Comparison of ENCODE assay signal across 8 mouse cellular contexts in the genomic region with DNA sequence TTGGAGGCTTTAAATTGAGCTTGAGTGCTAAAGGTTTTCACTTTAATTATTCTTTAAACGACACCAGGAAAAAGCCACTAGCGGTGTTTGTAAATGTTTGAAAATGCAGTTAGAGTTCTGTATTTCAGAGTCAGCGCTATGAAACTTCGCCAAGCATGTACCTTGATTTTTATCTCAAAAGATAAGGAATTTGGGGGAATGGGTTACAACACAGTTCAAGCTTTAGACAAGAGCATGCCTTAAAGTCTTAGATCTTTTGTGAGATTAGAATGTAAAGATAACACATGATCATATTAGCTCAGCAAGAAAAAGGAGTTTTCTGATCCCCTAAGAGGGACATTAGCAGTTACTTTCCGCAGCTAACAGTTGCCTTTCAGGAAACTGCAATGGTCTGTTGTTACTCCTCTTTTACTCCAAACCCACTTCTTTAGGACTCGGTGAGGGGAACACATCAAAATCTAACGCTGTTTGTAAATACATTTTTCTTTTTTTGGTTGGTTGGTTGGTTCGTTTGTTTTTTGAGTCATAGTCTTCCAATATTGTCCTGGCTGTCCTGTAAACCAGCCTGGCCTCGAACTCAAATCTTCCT. TPM values are rescaled to one million over a fixed set of nuclear protein-coding genes. Genes with fewer than 3 reads are reported as not detected.
DNase-seq lines count a peak whose midpoint lies in the region; ATAC-seq and TF ChIP-seq lines count a peak whose summit lies in the region.

No protein-coding gene starts in this region.

- no peaks in the 10 kb centered on the region for H3K36me3 ChIP-seq in lung, postnatal 0 days (ENCODE audit: insufficient read depth, low read length)
- peaks cover 11% of the 10 kb centered on the region for H3K36me3 ChIP-seq in forebrain, embryonic 10.5 days (replicated peaks)
- peaks cover 6% of the 10 kb centered on the region; the same call in 1 of the 2 replicates for H3K36me3 ChIP-seq in limb, embryonic 11.5 days (ENCODE audit: control insufficient read depth, insufficient read depth, low read length)
- no peaks in the 10 kb centered on the region for H3K36me3 ChIP-seq in small intestine, adult 2 months (ENCODE audit: control insufficient read depth, insufficient read depth, low read length)

- H3K4me2 ChIP-seq in lung, postnatal 0 days (replicated peaks; ENCODE audit: low read depth, low read length) = peak overlapping the region; percentile 59
- H3K4me2 ChIP-seq in limb, embryonic 11.5 days (ENCODE audit: low read depth, severe bottlenecking) = peak overlapping the region; percentile 40; the same call in 1 of the 2 replicates

- peak overlapping the region; percentile 46 for H3K9ac ChIP-seq in lung, postnatal 0 days (replicated peaks; ENCODE audit: low read depth)
- H3K9ac ChIP-seq in limb, embryonic 11.5 days (ENCODE audit: low read length) = no peak overlapping the region

- WGBS in lung, postnatal 0 days = 17% methylated on average over 9 of the region's 9 CpGs
- 25% methylated on average over 9 of the region's 9 CpGs for WGBS in forebrain, embryonic 10.5 days
- 20% methylated on average over 9 of the region's 9 CpGs for WGBS in limb, embryonic 11.5 days
- WGBS in small intestine, adult 2 months = 14% methylated on average over 9 of the region's 9 CpGs

- H3K27me3 ChIP-seq in lung, postnatal 0 days (replicated peaks; ENCODE audit: insufficient read depth, low read length) = no peaks in the 10 kb centered on the region
- no peaks in the 10 kb centered on the region for H3K27me3 ChIP-seq in forebrain, embryonic 10.5 days (ENCODE audit: poor library complexity, severe bottlenecking)
- H3K27me3 ChIP-seq in limb, embryonic 11.5 days (ENCODE audit: control insufficient read depth, insufficient read depth, low read length) = no peaks in the 10 kb centered on the region
- no peaks in the 10 kb centered on the region for H3K27me3 ChIP-seq in small intestine, adult 2 months (ENCODE audit: control insufficient read depth, insufficient read depth, low read length)

- peak overlapping the region; percentile 98 for H3K4me3 ChIP-seq in lung, postnatal 0 days (ENCODE audit: low read depth, low read length)
- peak overlapping the region; percentile 91 for H3K4me3 ChIP-seq in forebrain, embryonic 10.5 days
- H3K4me3 ChIP-seq in limb, embryonic 11.5 days (ENCODE audit: low read depth, low read length) = peak overlapping the region; percentile 96
- peak overlapping the region; percentile 87; the same call in 1 of the 2 replicates for H3K4me3 ChIP-seq in small intestine, adult 2 months (ENCODE audit: low read depth, low read length)

- no peak for DNase-seq in lung, postnatal 0 days (ENCODE audit: low spot score)
- DNase-seq in lung, postnatal 4 days = no peak
- no peak for DNase-seq in forebrain, embryonic 10.5 days (ENCODE audit: extremely low spot score, low spot score)
- DNase-seq in limb, embryonic 11.5 days (ENCODE audit: low spot score) = no peak
- DNase-seq in layer of hippocampus, adult 11-12 months (ENCODE audit: low spot score) = no peak
- DNase-seq in adrenal gland, postnatal 10 days = no peak
- no peak for DNase-seq in gastrocnemius, adult 8-10 months (ENCODE audit: low spot score in 2 of 2)

- TF ChIP-seq EP300 in lung, postnatal 0 days (IDR thresholded peaks at IDR 0.05) = 0 out of 2 replicates have a peak, but pooled peaks have one; percentile 26

- TF ChIP-seq POLR2A in small intestine, adult 2 months (IDR thresholded peaks at IDR 0.05; ENCODE audit: low read depth, low read length) = no peak

- TF ChIP-seq CTCF in lung, postnatal 0 days (IDR thresholded peaks at IDR 0.05) = no peak
- no peak for TF ChIP-seq CTCF in small intestine, adult 2 months (IDR thresholded peaks at IDR 0.05; ENCODE audit: extremely low read depth, insufficient read length, insufficient replicate concordance, low read depth, low read length)

- H3K27ac ChIP-seq in lung, postnatal 0 days (ENCODE audit: low read length) = peak overlapping the region; percentile 98
- H3K27ac ChIP-seq in forebrain, embryonic 10.5 days = peak overlapping the region; percentile 98
- H3K27ac ChIP-seq in limb, embryonic 11.5 days (replicated peaks; ENCODE audit: low read depth, low read length) = no peak overlapping the region
- peak overlapping the region; percentile 87 for H3K27ac ChIP-seq in small intestine, adult 2 months (ENCODE audit: insufficient read depth, low read depth, low read length)

- H3K9me3 ChIP-seq in lung, postnatal 0 days (ENCODE audit: low read length) = no peaks in the 10 kb centered on the region
- peaks cover 9% of the 10 kb centered on the region; the same call in 1 of the 2 replicates for H3K9me3 ChIP-seq in forebrain, embryonic 10.5 days
- H3K9me3 ChIP-seq in limb, embryonic 11.5 days (ENCODE audit: control insufficient read depth, low read length) = no peaks in the 10 kb centered on the region; the same call in 1 of the 2 replicates

- no peak for ATAC-seq in lung, postnatal 0 days
- ATAC-seq in limb, embryonic 11.5 days (ENCODE audit: insufficient number of reproducible peaks, low FRiP score, low TSS enrichment, low read depth) = no peak

- peaks cover 8% of the 10 kb centered on the region; the same call in 1 of the 2 replicates for H3K4me1 ChIP-seq in lung, postnatal 0 days (ENCODE audit: insufficient read depth, low read depth, low read length)
- H3K4me1 ChIP-seq in forebrain, embryonic 10.5 days = peaks cover 21% of the 10 kb centered on the region
- no peaks in the 10 kb centered on the region; the same call in 1 of the 2 replicates for H3K4me1 ChIP-seq in limb, embryonic 11.5 days (ENCODE audit: control insufficient read depth, insufficient read depth, low read length)
- H3K4me1 ChIP-seq in small intestine, adult 2 months (ENCODE audit: control insufficient read depth, insufficient read depth, insufficient read length, low read length) = peaks cover 6% of the 10 kb centered on the region; the same call in 1 of the 2 replicates

RNA-seq across cellular contexts. Expression of a gene that starts 3.8 kb away (rescaled TPM):
- polyA plus RNA-seq in lung, postnatal 0 days (2015; fragmentation: Nextera tagmentation; extraction: Ambion mirVana) = 6.6 and 6.8 TPM in 2 replicates
- polyA plus RNA-seq in forebrain, embryonic 10.5 days (2016; fragmentation: Nextera tagmentation; extraction: Ambion mirVana) = 5.2 and 5.6 TPM in 2 replicates
- 6.8 and 7.1 TPM in 2 replicates for polyA plus RNA-seq in limb, embryonic 11.5 days (2014; fragmentation: Nextera tagmentation; extraction: Ambion mirVana)
- polyA plus RNA-seq in small intestine, adult 2 months (2012; rRNA removed) = 1.5 and 3.4 TPM in 2 replicates
- total RNA-seq in adrenal gland, postnatal 10 days (2021) = 10 to 100 TPM; 11.2 to 15.7 TPM
- 1 to 10 TPM; 7.6 to 9.1 (median 8.9) TPM for total RNA-seq in gastrocnemius, adult 8-10 months (2022)
